Mouse (Mus musculus): Measurements from ENCODE around the gene Ldb3. TPM values are rescaled to one million over a fixed set of nuclear protein-coding genes. Genes with fewer than 3 reads are reported as not detected.

The Ldb3 gene
- polyA plus RNA-seq, 1 experiment: not detected

DNA sequence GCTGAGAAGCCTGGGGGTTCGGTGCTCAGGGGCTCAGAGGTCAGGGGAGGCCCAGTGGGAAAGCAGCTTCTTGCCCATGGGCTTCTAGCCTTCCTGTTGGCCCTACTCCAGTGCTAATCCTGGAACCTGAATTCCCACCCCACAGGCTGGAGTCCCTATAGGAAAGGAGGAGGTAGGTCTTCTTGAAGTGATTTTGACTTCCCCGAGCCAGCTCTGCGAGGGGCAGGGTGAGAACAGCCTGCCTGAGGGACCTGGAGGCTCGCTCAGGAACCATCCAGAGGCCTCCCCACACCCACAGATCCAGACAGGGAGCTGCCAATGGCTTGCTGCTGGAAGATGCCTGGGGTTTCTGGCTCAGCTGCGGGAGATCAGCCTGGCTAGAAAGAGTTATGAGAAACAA lies 20.8 kb downstream of the Ldb3 start:
- Histone ChIP-seq H3K36me3 (ENCODE audit: control insufficient read depth) (no peaks in the 10 kb centered on the region), H3K9me3 (ENCODE audit: control insufficient read depth, low read length) (no peaks in the 10 kb centered on the region), H3K27me3 (ENCODE audit: control insufficient read depth) (peaks cover 8% of the 10 kb centered on the region), H3K4me1 (ENCODE audit: control insufficient read depth) (no peaks in the 10 kb centered on the region), H3K4me3 (replicated peaks) (no peak overlapping the region)
- no peak for TF ChIP-seq GATA1 (IDR thresholded peaks at IDR 0.05; ENCODE audit: low read length)
- TF ChIP-seq TAL1 (IDR thresholded peaks at IDR 0.05; ENCODE audit: low read length): no peak

DNA sequence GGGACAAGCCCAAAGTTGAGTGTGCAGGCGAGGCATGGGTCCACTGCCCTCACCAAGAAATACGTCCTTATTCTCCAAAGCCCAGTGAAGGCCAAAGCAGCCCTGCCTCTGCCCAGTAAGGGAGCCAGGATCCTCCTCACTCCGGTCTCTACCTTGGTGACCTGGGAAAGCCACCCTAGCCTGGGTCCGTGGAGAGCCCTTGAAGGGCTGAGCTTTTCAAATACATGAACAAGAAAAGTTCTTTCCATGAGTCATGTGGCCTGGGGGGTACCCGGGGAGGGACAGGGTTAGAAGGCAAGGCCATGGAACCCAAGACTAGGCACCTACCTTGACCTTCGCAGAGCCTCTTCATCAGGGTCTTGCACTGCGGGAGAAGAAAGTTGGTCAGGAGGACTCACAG lies 22.0 kb downstream of the Ldb3 start:
- H3K27me3 ChIP-seq (ENCODE audit: control insufficient read depth): peaks cover 8% of the 10 kb centered on the region
- TF ChIP-seq TAL1 (IDR thresholded peaks at IDR 0.05; ENCODE audit: low read length) (no peak), GATA1 (IDR thresholded peaks at IDR 0.05; ENCODE audit: low read length) (no peak)
- no peak overlapping the region for H3K4me3 ChIP-seq (replicated peaks)
- no peaks in the 10 kb centered on the region for H3K36me3 ChIP-seq (ENCODE audit: control insufficient read depth)
- H3K9me3 ChIP-seq (ENCODE audit: control insufficient read depth, low read length): no peaks in the 10 kb centered on the region
- no peaks in the 10 kb centered on the region for H3K4me1 ChIP-seq (ENCODE audit: control insufficient read depth)

DNA sequence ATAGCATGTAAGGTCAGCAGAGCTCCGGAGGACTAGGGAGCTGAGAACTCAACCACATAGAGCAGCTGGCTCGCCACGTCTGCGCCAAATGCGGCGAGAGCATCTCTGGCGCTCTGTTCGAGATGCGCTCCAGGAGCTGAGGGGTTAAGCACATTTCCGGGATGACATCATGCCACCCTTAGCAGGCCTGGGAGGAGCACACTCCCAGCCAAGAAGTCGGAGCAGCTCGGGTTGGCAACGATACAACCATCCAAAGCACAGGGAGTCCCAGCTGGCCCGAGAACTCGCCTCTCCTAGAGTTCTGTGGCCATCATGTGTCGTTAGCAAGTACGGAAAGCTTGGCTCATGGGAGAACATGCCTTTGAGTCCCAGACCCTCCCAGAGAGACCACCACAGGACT lies 22.8 kb downstream of the Ldb3 start:
- no peak overlapping the region for H3K4me3 ChIP-seq (replicated peaks)
- TF ChIP-seq TAL1 (IDR thresholded peaks at IDR 0.05; ENCODE audit: low read length) (no peak), GATA1 (IDR thresholded peaks at IDR 0.05; ENCODE audit: low read length) (no peak)
- no peaks in the 10 kb centered on the region for H3K36me3 ChIP-seq (ENCODE audit: control insufficient read depth)
- peaks cover 8% of the 10 kb centered on the region for H3K27me3 ChIP-seq (ENCODE audit: control insufficient read depth)
- H3K4me1 ChIP-seq (ENCODE audit: control insufficient read depth): no peaks in the 10 kb centered on the region
- H3K9me3 ChIP-seq (ENCODE audit: control insufficient read depth, low read length): no peaks in the 10 kb centered on the region

GRCm38 (mm10) chr14:34564646-34565045 lies 23.8 kb downstream of the Ldb3 start:
- no peaks in the 10 kb centered on the region for H3K36me3 ChIP-seq (ENCODE audit: control insufficient read depth)
- TF ChIP-seq TAL1 (IDR thresholded peaks at IDR 0.05; ENCODE audit: low read length): no peak
- no peak for TF ChIP-seq GATA1 (IDR thresholded peaks at IDR 0.05; ENCODE audit: low read length)
- no peaks in the 10 kb centered on the region for H3K4me1 ChIP-seq (ENCODE audit: control insufficient read depth)
- no peaks in the 10 kb centered on the region for H3K9me3 ChIP-seq (ENCODE audit: control insufficient read depth, low read length)
- no peak overlapping the region for H3K4me3 ChIP-seq (replicated peaks)
- H3K27me3 ChIP-seq (ENCODE audit: control insufficient read depth): peaks cover 5% of the 10 kb centered on the region

GRCm38 (mm10) chr14:34562393-34562792 lies 26.1 kb downstream of the Ldb3 start:
- no peak overlapping the region for H3K4me3 ChIP-seq (replicated peaks)
- no peak for TF ChIP-seq GATA1 (IDR thresholded peaks at IDR 0.05; ENCODE audit: low read length)
- TF ChIP-seq TAL1 (IDR thresholded peaks at IDR 0.05; ENCODE audit: low read length): no peak
- no peaks in the 10 kb centered on the region for H3K4me1 ChIP-seq (ENCODE audit: control insufficient read depth)
- no peaks in the 10 kb centered on the region for H3K27me3 ChIP-seq (ENCODE audit: control insufficient read depth)
- H3K9me3 ChIP-seq (ENCODE audit: control insufficient read depth, low read length): no peaks in the 10 kb centered on the region
- no peaks in the 10 kb centered on the region for H3K36me3 ChIP-seq (ENCODE audit: control insufficient read depth)

DNA sequence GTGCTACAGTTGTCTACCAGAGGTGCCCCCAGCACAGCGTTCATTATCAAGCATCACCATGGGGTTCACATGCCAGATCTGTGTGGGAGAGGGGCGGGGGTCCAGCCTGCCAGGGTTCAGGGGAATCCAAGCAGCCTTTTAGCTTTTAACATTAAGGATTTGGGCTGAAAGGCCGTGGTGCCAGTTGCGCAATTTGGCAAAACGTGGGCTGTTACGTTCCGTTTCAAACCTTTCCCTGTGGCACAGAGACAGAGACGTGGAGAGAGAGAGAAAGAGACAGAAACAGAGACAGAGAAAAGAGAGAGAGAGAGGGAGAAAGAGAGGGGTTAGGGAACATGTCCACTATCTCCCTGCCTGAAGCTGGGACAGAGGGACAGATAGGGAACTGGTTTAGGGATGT lies 26.8 kb downstream of the Ldb3 start:
- H3K9me3 ChIP-seq (ENCODE audit: control insufficient read depth, low read length): no peaks in the 10 kb centered on the region
- H3K4me1 ChIP-seq (ENCODE audit: control insufficient read depth): no peaks in the 10 kb centered on the region

DNA sequence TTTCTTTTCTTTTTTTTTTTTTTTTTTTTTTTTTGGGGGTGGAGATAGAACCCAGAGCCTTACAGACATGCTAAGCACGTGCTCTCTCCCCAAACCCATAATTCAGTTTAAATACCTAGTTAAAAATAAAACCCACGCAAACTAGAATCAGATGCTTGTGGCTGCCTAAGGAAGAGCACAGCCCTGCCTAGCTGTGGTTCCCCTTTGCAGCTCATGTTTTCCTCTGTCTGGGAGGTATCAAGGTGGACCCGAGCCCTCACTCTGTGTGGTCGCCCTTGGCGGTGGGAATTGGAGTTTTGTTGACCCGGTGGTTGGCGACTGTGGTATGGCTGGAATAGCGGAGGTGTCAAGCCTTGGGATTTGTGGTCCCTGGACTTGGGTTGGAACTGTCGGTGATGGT lies 29.5 kb downstream of the Ldb3 start:
- Histone ChIP-seq H3K4me3 (replicated peaks) (no peak overlapping the region), H3K9me3 (ENCODE audit: control insufficient read depth, low read length) (no peaks in the 10 kb centered on the region), H3K36me3 (ENCODE audit: control insufficient read depth) (no peaks in the 10 kb centered on the region), H3K27me3 (ENCODE audit: control insufficient read depth) (no peaks in the 10 kb centered on the region; the same call in 1 of the 2 replicates), H3K4me1 (ENCODE audit: control insufficient read depth) (no peaks in the 10 kb centered on the region)
- TF ChIP-seq TAL1 (IDR thresholded peaks at IDR 0.05; ENCODE audit: low read length): no peak
- no peak for TF ChIP-seq GATA1 (IDR thresholded peaks at IDR 0.05; ENCODE audit: low read length)

More for the DNA sequence above, 26.8 kb downstream of the Ldb3 start:
- Histone ChIP-seq H3K4me3 (replicated peaks) (no peak overlapping the region), H3K27me3 (ENCODE audit: control insufficient read depth) (no peaks in the 10 kb centered on the region), H3K36me3 (ENCODE audit: control insufficient read depth) (no peaks in the 10 kb centered on the region)
- TF ChIP-seq TAL1 (IDR thresholded peaks at IDR 0.05; ENCODE audit: low read length) (no peak), GATA1 (IDR thresholded peaks at IDR 0.05; ENCODE audit: low read length) (no peak)

- Histone ChIP-seq H3K36me3 (ENCODE audit: control insufficient read depth) (no peaks in the 10 kb centered on the region), H3K4me1 (ENCODE audit: control insufficient read depth) (no peaks in the 10 kb centered on the region), H3K27me3 (ENCODE audit: control insufficient read depth) (peaks cover 8% of the 10 kb centered on the region), H3K9me3 (ENCODE audit: control insufficient read depth, low read length) (no peaks in the 10 kb centered on the region), H3K4me3 (replicated peaks) (no peak overlapping the region)
- TF ChIP-seq TAL1 (IDR thresholded peaks at IDR 0.05; ENCODE audit: low read length): no peak
- no peak for TF ChIP-seq GATA1 (IDR thresholded peaks at IDR 0.05; ENCODE audit: low read length)
These were observed 33.3 kb downstream of the Ldb3 start for GRCm38 (mm10) chr14:34555211-34555610.

- no peak for TF ChIP-seq GATA1 (IDR thresholded peaks at IDR 0.05; ENCODE audit: low read length)
- no peak for TF ChIP-seq TAL1 (IDR thresholded peaks at IDR 0.05; ENCODE audit: low read length)
- Histone ChIP-seq H3K9me3 (ENCODE audit: control insufficient read depth, low read length) (no peaks in the 10 kb centered on the region), H3K36me3 (ENCODE audit: control insufficient read depth) (no peaks in the 10 kb centered on the region), H3K27me3 (ENCODE audit: control insufficient read depth) (peaks cover 19% of the 10 kb centered on the region), H3K4me3 (replicated peaks) (no peak overlapping the region), H3K4me1 (ENCODE audit: control insufficient read depth) (peaks cover 4% of the 10 kb centered on the region)
These were observed 34.4 kb downstream of the Ldb3 start for GRCm38 (mm10) chr14:34554047-34554446.

GRCm38 (mm10) chr14:34553470-34553869 lies 35.0 kb downstream of the Ldb3 start:
- TF ChIP-seq GATA1 (IDR thresholded peaks at IDR 0.05; ENCODE audit: low read length) (no peak), TAL1 (IDR thresholded peaks at IDR 0.05; ENCODE audit: low read length) (no peak)
- Histone ChIP-seq H3K27me3 (ENCODE audit: control insufficient read depth) (peaks cover 25% of the 10 kb centered on the region), H3K4me1 (ENCODE audit: control insufficient read depth) (peaks cover 10% of the 10 kb centered on the region), H3K9me3 (ENCODE audit: control insufficient read depth, low read length) (no peaks in the 10 kb centered on the region), H3K36me3 (ENCODE audit: control insufficient read depth) (no peaks in the 10 kb centered on the region), H3K4me3 (replicated peaks) (no peak overlapping the region)

All from erythroblast, embryonic 14.5 days (primary cell).